13 mouse cellular contexts compared by ENCODE assay signal in the genomic region with DNA sequence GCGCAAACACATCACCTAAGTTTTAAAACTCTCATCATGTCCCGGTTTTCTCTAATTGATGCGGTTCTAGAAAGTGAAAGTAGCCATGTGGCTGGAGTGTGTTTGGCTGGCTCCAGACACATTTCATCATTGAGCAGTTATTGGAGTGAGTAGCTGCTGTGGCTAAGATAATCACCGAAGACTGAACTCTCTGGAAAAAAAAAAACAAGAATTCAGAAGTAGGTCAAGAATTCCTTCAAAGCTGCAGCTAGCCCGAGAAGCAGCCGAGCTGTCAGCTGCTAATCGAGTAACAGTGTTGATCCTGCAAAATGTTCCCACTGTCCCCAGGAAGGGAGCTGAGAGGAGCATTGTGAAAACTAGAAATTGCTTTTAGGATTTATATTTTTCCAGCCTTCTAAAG.
A peak's percentile ranks its signal among the peaks of the same experiment; 100 is the strongest.
DNase-seq lines count a peak whose midpoint lies in the region; ATAC-seq and TF ChIP-seq lines count a peak whose summit lies in the region.
"Had no signal": no experiment of that assay in that cellular context is flagged by ENCODE, and none has a peak within 500 bp of the region (broad histone marks: within the 10 kb centered on the region; RNA-seq: fewer than 3 reads in every experiment).

No protein-coding gene starts in this region.

- ATAC-seq in cerebellum, adult (ENCODE audit: insufficient number of reproducible peaks, low FRiP score, low TSS enrichment) = peak; percentile 26; the same call in 1 of the 2 replicates
- 0 out of 2 replicates have a peak, but pooled peaks have one; percentile 18 for ATAC-seq in intestine, embryonic 16.5 days
- no peak for ATAC-seq in stomach, embryonic 16.5 days (ENCODE audit: insufficient read depth, low FRiP score)
- ATAC-seq: forebrain, embryonic 15.5 days had no signal

- H3K9me3 ChIP-seq in intestine, embryonic 16.5 days (ENCODE audit: control insufficient read depth, low read length) = no peaks in the 10 kb centered on the region
- no peaks in the 10 kb centered on the region for H3K9me3 ChIP-seq in stomach, embryonic 16.5 days (replicated peaks; ENCODE audit: control insufficient read depth, low read length)
- H3K9me3 ChIP-seq: embryonic facial prominence, embryonic 12.5 days; forebrain, embryonic 15.5 days; limb, embryonic 13.5 days had no signal

- DNase-seq in cerebellum, adult 11 months = no peak
- DNase-seq in layer of hippocampus, adult 2 months (ENCODE audit: low spot score in 2 of 2) = no peak
- no peak for DNase-seq in layer of hippocampus, postnatal 36 days
- no peak for DNase-seq in testis, postnatal 14 days (ENCODE audit: low spot score)
- no peak for DNase-seq in urinary bladder, postnatal 10 days (ENCODE audit: low spot score)
- DNase-seq: adrenal gland, adult 2 months; cerebellum, adult 11-12 months had no signal

- 37% methylated on average over 7 of the region's 7 CpGs for WGBS in intestine, embryonic 16.5 days
- WGBS in stomach, embryonic 16.5 days = 44% methylated on average over 7 of the region's 7 CpGs

- H3K4me2 ChIP-seq in intestine, embryonic 16.5 days (ENCODE audit: low read depth, low read length) = peak overlapping the region; percentile 35
- H3K4me2 ChIP-seq in stomach, embryonic 16.5 days (ENCODE audit: low read depth, low read length) = peak overlapping the region; percentile 1; the same call in 1 of the 2 replicates
- H3K4me2 ChIP-seq: embryonic facial prominence, embryonic 12.5 days; forebrain, embryonic 15.5 days; limb, embryonic 13.5 days had no signal

- H3K9ac ChIP-seq in intestine, embryonic 16.5 days (ENCODE audit: low read depth, low read length) = no peak overlapping the region
- no peak overlapping the region for H3K9ac ChIP-seq in stomach, embryonic 16.5 days (ENCODE audit: low read length)
- H3K9ac ChIP-seq: embryonic facial prominence, embryonic 12.5 days; forebrain, embryonic 15.5 days; limb, embryonic 13.5 days had no signal

- H3K4me3 ChIP-seq in layer of hippocampus, adult 2 months = peak overlapping the region; percentile 31; the same call in 1 of the 2 replicates
- no peak overlapping the region; the same call in 1 of the 2 replicates for H3K4me3 ChIP-seq in intestine, embryonic 16.5 days (ENCODE audit: low read length)
- no peak overlapping the region for H3K4me3 ChIP-seq in stomach, embryonic 16.5 days (replicated peaks; ENCODE audit: low read length)
- H3K4me3 ChIP-seq: embryonic facial prominence, embryonic 12.5 days; forebrain, embryonic 15.5 days; limb, embryonic 13.5 days had no signal

- H3K4me1 ChIP-seq in intestine, embryonic 16.5 days (ENCODE audit: control insufficient read depth, insufficient read depth, low read length) = 0 out of 2 replicates have a peak, but pooled peaks cover 3% of the 10 kb centered on the region
- H3K4me1 ChIP-seq in stomach, embryonic 16.5 days (ENCODE audit: control insufficient read depth, insufficient read depth, low read length) = peaks cover 9% of the 10 kb centered on the region
- H3K4me1 ChIP-seq: embryonic facial prominence, embryonic 12.5 days; limb, embryonic 13.5 days had no signal

- H3K27ac ChIP-seq in layer of hippocampus, adult 2 months = no peak overlapping the region
- H3K27ac ChIP-seq in intestine, embryonic 16.5 days (ENCODE audit: low read length) = peak overlapping the region; percentile 48; the same call in 1 of the 2 replicates
- H3K27ac ChIP-seq in stomach, embryonic 16.5 days (ENCODE audit: low read length) = no peak overlapping the region
- H3K27ac ChIP-seq: embryonic facial prominence, embryonic 12.5 days; forebrain, embryonic 15.5 days; limb, embryonic 13.5 days had no signal

- no peaks in the 10 kb centered on the region for H3K27me3 ChIP-seq in intestine, embryonic 16.5 days (replicated peaks; ENCODE audit: control insufficient read depth, insufficient read depth, low read length)
- no peaks in the 10 kb centered on the region for H3K27me3 ChIP-seq in stomach, embryonic 16.5 days (ENCODE audit: control insufficient read depth, insufficient read depth, low read length)
- H3K27me3 ChIP-seq: embryonic facial prominence, embryonic 12.5 days; forebrain, embryonic 15.5 days; limb, embryonic 13.5 days had no signal

- no peak for TF ChIP-seq CTCF in layer of hippocampus, adult 2 months (conservative IDR thresholded peaks at IDR 0.05)

- no peaks in the 10 kb centered on the region for H3K36me3 ChIP-seq in intestine, embryonic 16.5 days (ENCODE audit: control insufficient read depth, insufficient read depth, low read length)
- no peaks in the 10 kb centered on the region for H3K36me3 ChIP-seq in stomach, embryonic 16.5 days (ENCODE audit: control insufficient read depth, insufficient read depth, low read length)
- H3K36me3 ChIP-seq: embryonic facial prominence, embryonic 12.5 days; forebrain, embryonic 15.5 days; limb, embryonic 13.5 days had no signal
